Mouse (Mus musculus) left cerebral cortex, postnatal 36 days (tissue): ENCODE measurements around the gene Crygc. TPM values are rescaled to one million over a fixed set of nuclear protein-coding genes. Genes with fewer than 3 reads are reported as not detected.
"Not testable (repeated sequence)": the region's sequence is repeated elsewhere in the genome, so short reads cannot be mapped to it uniquely, and the experiment has no call there.

Experiments used
- DNase-seq, 2 experiments: peaks; one replicate each; pipeline ENCODE4 v3.0.0; 2021 to 2022; ENCODE audit warnings: low spot score in 2 of 2, mixed read lengths in 1 of 2
- intact Hi-C: fragments of 180-260 bp; cut with DNase I; formaldehyde crosslinking; loops from one replicate; pipeline ENCODE4 v1.15.1; 2025
- total RNA-seq, 2 experiments: library from RNA; stranded (reverse); gene quantifications; 2 replicates each; pipeline ENCODE4 v1.2.3; 2021

Crygc gene
- total RNA-seq, 2 experiments from 2014 or later, result not detected

GRCm38 (mm10) chr1:65067842-65068241, 5.6 kb downstream of the Crygc start:
- DNase-seq, result no peak
- intact Hi-C loops, result no loop called here

- no peak for DNase-seq
- intact Hi-C loops, result no loop called here
Measured at GRCm38 (mm10) chr1:65064201-65064600, 9.3 kb downstream of the Crygc start.

GRCm38 (mm10) chr1:65063352-65063751, 10.1 kb downstream of the Crygc start, which contains the start of gene Crygd:
TSS of gene Crygd (minus strand) at chr1:65063452.
- DNase-seq, result no peak
- intact Hi-C loops, result no loop called here

GRCm38 (mm10) chr1:65052140-65052539, 21.3 kb downstream of the Crygc start:
- intact Hi-C loops, result no loop called here
- DNase-seq, result no peak

- intact Hi-C loops, result no loop called here
- DNase-seq, result no peak
Measured at GRCm38 (mm10) chr1:65051696-65052095, 21.8 kb downstream of the Crygc start.

- intact Hi-C loops, DNase-seq: not testable (repeated sequence)
Measured at GRCm38 (mm10) chr1:65050952-65051351, 22.5 kb downstream of the Crygc start, which contains the start of gene Cryge. TSS of gene Cryge (minus strand) at chr1:65051149.

- peak; percentile 16 to 23 for DNase-seq
- intact Hi-C loops, result loop anchor here (5.0 kb wide), 1 partner anchor 129 kb away; no protein-coding TSS in a partner anchor
Measured at GRCm38 (mm10) chr1:65048781-65049180, 24.7 kb downstream of the Crygc start.

GRCm38 (mm10) chr1:65046401-65047109, 26.9 kb downstream of the Crygc start:
- no peak for DNase-seq

GRCm38 (mm10) chr1:65043433-65043832, 30.1 kb downstream of the Crygc start:
- no peak for DNase-seq
- intact Hi-C loops, result no loop called here

More at GRCm38 (mm10) chr1:65046401-65047109, 26.9 kb downstream of the Crygc start:
- intact Hi-C loops, result loop anchor here (5.0 kb wide), 1 partner anchor 131 kb away; no protein-coding TSS in a partner anchor

GRCm38 (mm10) chr1:65041837-65042236, 31.7 kb downstream of the Crygc start:
- intact Hi-C loops, result no loop called here
- DNase-seq, result no peak

- intact Hi-C loops, result no loop called here
Measured at GRCm38 (mm10) chr1:65040806-65041205, 32.7 kb downstream of the Crygc start.

GRCm38 (mm10) chr1:65039679-65040078, 33.8 kb downstream of the Crygc start:
- DNase-seq, result no peak
- intact Hi-C loops, result no loop called here

More at GRCm38 (mm10) chr1:65040806-65041205, 32.7 kb downstream of the Crygc start:
- no peak for DNase-seq

GRCm38 (mm10) chr1:65037542-65037941, 35.9 kb downstream of the Crygc start:
- DNase-seq, result no peak
- intact Hi-C loops, result no loop called here

- DNase-seq, result no peak
- intact Hi-C loops, result no loop called here
Measured at GRCm38 (mm10) chr1:65035513-65035912, 38.0 kb downstream of the Crygc start.

GRCm38 (mm10) chr1:65032641-65033040, 40.8 kb downstream of the Crygc start, which contains the start of gene Akr1cl:
TSS of gene Akr1cl (minus strand) at chr1:65032759.
- no peak for DNase-seq
- intact Hi-C loops, result no loop called here

- DNase-seq, result no peak
- intact Hi-C loops, result no loop called here
Measured at GRCm38 (mm10) chr1:65028206-65028605, 45.3 kb downstream of the Crygc start.

Other genes starting within 250 kb of the Crygc start
- gene Plekhm3, start 116.9 kb downstream of the Crygc start, total RNA-seq, result 10 to 100 TPM; 34.6 to 40.4 TPM
- not detected for gene Akr1cl, start 40.9 kb downstream of the Crygc start, total RNA-seq
- gene Cryge, start 22.5 kb downstream of the Crygc start, total RNA-seq, result not detected
- gene Crygd, start 10.2 kb downstream of the Crygc start, total RNA-seq, result not detected
- gene Crygb, start 8.6 kb upstream of the Crygc start, total RNA-seq, result not detected
- under 1 TPM in 1 of 2 experiments, not detected in 1; 1.00 TPM for gene Cryga, start 29.7 kb upstream of the Crygc start, total RNA-seq
- under 1 TPM; 0.84 to 0.86 TPM for gene Gm28845, start 45.9 kb upstream of the Crygc start, total RNA-seq
- gene D630023F18Rik, start 49.5 kb upstream of the Crygc start, total RNA-seq, result 1 to 10 TPM; 6.7 to 7.2 TPM
- 10 to 100 TPM; 40.2 to 45.9 TPM for gene Idh1, start 112.8 kb upstream of the Crygc start, total RNA-seq
- 10 to 100 TPM; 48.7 to 54.9 TPM for gene Pikfyve, start 113.0 kb upstream of the Crygc start, total RNA-seq
- gene Pth2r, start 208.4 kb upstream of the Crygc start, total RNA-seq, result 1 to 10 TPM; 1.7 to 2.2 TPM